Mouse (Mus musculus): ENCODE data around the gene Copb2. TPM values are rescaled to one million over a fixed set of nuclear protein-coding genes. Genes with fewer than 3 reads are reported as not detected.

Copb2 gene
- 100 to 1,000 TPM in 14 of 26 experiments, 10 to 100 TPM in 12; 70.4 to 130 (median 101) TPM for total RNA-seq (2018; cell fraction: chromatin; rRNA removed)
- total RNA-seq (2018; cell fraction: cytosol; rRNA removed) = 100 to 1,000 TPM in 11 of 26 experiments, 10 to 100 TPM in 15; 80.3 to 114 (median 98.2) TPM
- 100 to 1,000 TPM in 10 of 26 experiments, 10 to 100 TPM in 16; 61.5 to 137 (median 90.2) TPM for total RNA-seq (2018; cell fraction: nucleus; rRNA removed)
- 96.2 to 157 TPM (median 109 TPM) in 3 replicates for polyA plus RNA-seq (2018)

- WGBS (ENCODE audit: missing documents) = under 1% methylated on average over 76 of the region's 76 CpGs
- H3K36me3 ChIP-seq (ENCODE audit: inconsistent target) = peaks cover 6% of the 10 kb centered on the region
- H3K79me2 ChIP-seq (ENCODE audit: inconsistent target) = peaks cover 49% of the 10 kb centered on the region
- H3K4me3 ChIP-seq (ENCODE audit: inconsistent target) = peak within 1 kb of the TSS; percentile 79
- peak within 1 kb of the TSS; percentile 42; the same call in 1 of the 2 replicates for H3K27ac ChIP-seq
Observed at GRCm38 (mm10) chr9:98563137-98564126, at the start of gene Copb2. TSS of gene Copb2 (plus strand) at chr9:98563721.

GRCm38 (mm10) chr9:98523872-98524271 lies 39.6 kb upstream of the Copb2 start:
- Histone ChIP-seq H3K79me2 (ENCODE audit: inconsistent target) (no peaks in the 10 kb centered on the region), H3K4me3 (ENCODE audit: inconsistent target) (no peak overlapping the region), H3K27ac (no peak overlapping the region), H3K36me3 (ENCODE audit: inconsistent target) (no peaks in the 10 kb centered on the region)
- WGBS (ENCODE audit: missing documents) = 5% methylated on average over 2 of the region's 2 CpGs

- no peak overlapping the region for H3K27ac ChIP-seq
- WGBS (ENCODE audit: missing documents) = 91% methylated on average over 7 of the region's 7 CpGs
- no peak overlapping the region for H3K4me3 ChIP-seq (ENCODE audit: inconsistent target)
- no peaks in the 10 kb centered on the region for H3K36me3 ChIP-seq (ENCODE audit: inconsistent target)
- no peaks in the 10 kb centered on the region for H3K79me2 ChIP-seq (ENCODE audit: inconsistent target)
Observed at GRCm38 (mm10) chr9:98524786-98525542, 38.6 kb upstream of the Copb2 start.

- WGBS (ENCODE audit: missing documents) = 89% methylated on average over 7 of the region's 7 CpGs
- Histone ChIP-seq H3K4me3 (ENCODE audit: inconsistent target) (no peak overlapping the region), H3K36me3 (ENCODE audit: inconsistent target) (no peaks in the 10 kb centered on the region), H3K79me2 (ENCODE audit: inconsistent target) (no peaks in the 10 kb centered on the region), H3K27ac (no peak overlapping the region)
Observed at GRCm38 (mm10) chr9:98525543-98525924, 38.0 kb upstream of the Copb2 start.

GRCm38 (mm10) chr9:98527226-98527625 lies 36.3 kb upstream of the Copb2 start:
- no peaks in the 10 kb centered on the region for H3K79me2 ChIP-seq (ENCODE audit: inconsistent target)
- H3K27ac ChIP-seq = no peak overlapping the region
- no peaks in the 10 kb centered on the region for H3K36me3 ChIP-seq (ENCODE audit: inconsistent target)
- WGBS (ENCODE audit: missing documents) = 94% methylated on average over 7 of the region's 7 CpGs
- H3K4me3 ChIP-seq (ENCODE audit: inconsistent target) = no peak overlapping the region

- H3K27ac ChIP-seq = no peak overlapping the region
- no peak overlapping the region for H3K4me3 ChIP-seq (ENCODE audit: inconsistent target)
- no peaks in the 10 kb centered on the region for H3K79me2 ChIP-seq (ENCODE audit: inconsistent target)
- no peaks in the 10 kb centered on the region for H3K36me3 ChIP-seq (ENCODE audit: inconsistent target)
- WGBS (ENCODE audit: missing documents) = 94% methylated on average over 4 of the region's 4 CpGs
Observed at GRCm38 (mm10) chr9:98529776-98530175, 33.7 kb upstream of the Copb2 start.

- Histone ChIP-seq H3K27ac (no peak overlapping the region), H3K36me3 (ENCODE audit: inconsistent target) (no peaks in the 10 kb centered on the region), H3K4me3 (ENCODE audit: inconsistent target) (no peak overlapping the region), H3K79me2 (ENCODE audit: inconsistent target) (no peaks in the 10 kb centered on the region)
- 33% methylated on average over 2 of the region's 2 CpGs for WGBS (ENCODE audit: missing documents)
Observed at GRCm38 (mm10) chr9:98530999-98531398, 32.5 kb upstream of the Copb2 start.

GRCm38 (mm10) chr9:98534675-98535280 lies 28.7 kb upstream of the Copb2 start:
- Histone ChIP-seq H3K36me3 (ENCODE audit: inconsistent target) (no peaks in the 10 kb centered on the region), H3K27ac (no peak overlapping the region)
- 88% methylated on average over 4 of the region's 4 CpGs for WGBS (ENCODE audit: missing documents)

GRCm38 (mm10) chr9:98535763-98536162 lies 27.8 kb upstream of the Copb2 start:
- no peaks in the 10 kb centered on the region for H3K36me3 ChIP-seq (ENCODE audit: inconsistent target)
- H3K79me2 ChIP-seq (ENCODE audit: inconsistent target) = no peaks in the 10 kb centered on the region
- no peak overlapping the region for H3K4me3 ChIP-seq (ENCODE audit: inconsistent target)
- no peak overlapping the region for H3K27ac ChIP-seq

More at GRCm38 (mm10) chr9:98534675-98535280, 28.7 kb upstream of the Copb2 start:
- no peaks in the 10 kb centered on the region for H3K79me2 ChIP-seq (ENCODE audit: inconsistent target)
- no peak overlapping the region for H3K4me3 ChIP-seq (ENCODE audit: inconsistent target)

- H3K36me3 ChIP-seq (ENCODE audit: inconsistent target) = no peaks in the 10 kb centered on the region
- no peak overlapping the region for H3K27ac ChIP-seq
- H3K79me2 ChIP-seq (ENCODE audit: inconsistent target) = no peaks in the 10 kb centered on the region
- no peak overlapping the region for H3K4me3 ChIP-seq (ENCODE audit: inconsistent target)
- 85% methylated on average over 13 of the region's 13 CpGs for WGBS (ENCODE audit: missing documents)
Observed at GRCm38 (mm10) chr9:98538017-98538712, 25.4 kb upstream of the Copb2 start.

- no peaks in the 10 kb centered on the region for H3K36me3 ChIP-seq (ENCODE audit: inconsistent target)
- H3K27ac ChIP-seq = no peak overlapping the region
- 8% methylated on average over 13 of the region's 13 CpGs for WGBS (ENCODE audit: missing documents)
- no peak overlapping the region for H3K4me3 ChIP-seq (ENCODE audit: inconsistent target)
- H3K79me2 ChIP-seq (ENCODE audit: inconsistent target) = no peaks in the 10 kb centered on the region
Observed at GRCm38 (mm10) chr9:98538713-98539360, 24.7 kb upstream of the Copb2 start.

GRCm38 (mm10) chr9:98544042-98544441 lies 19.5 kb upstream of the Copb2 start:
- Histone ChIP-seq H3K4me3 (ENCODE audit: inconsistent target) (no peak overlapping the region), H3K79me2 (ENCODE audit: inconsistent target) (no peaks in the 10 kb centered on the region), H3K36me3 (ENCODE audit: inconsistent target) (no peaks in the 10 kb centered on the region), H3K27ac (no peak overlapping the region)
- WGBS (ENCODE audit: missing documents) = 89% methylated on average over 3 of the region's 3 CpGs

- peaks cover 95% of the 10 kb centered on the region for H3K36me3 ChIP-seq (ENCODE audit: inconsistent target)
- H3K4me3 ChIP-seq (ENCODE audit: inconsistent target) = no peak overlapping the region
- H3K27ac ChIP-seq = no peak overlapping the region
- WGBS (ENCODE audit: missing documents) = 90% methylated on average over 4 of the region's 4 CpGs
- no peaks in the 10 kb centered on the region for H3K79me2 ChIP-seq (ENCODE audit: inconsistent target)
Observed at GRCm38 (mm10) chr9:98583852-98584251, 20.3 kb downstream of the Copb2 start.

Measured in macrophage (primary cell).